Comparison of ENCODE assay signal across 8 mouse cellular contexts in the genomic region with DNA sequence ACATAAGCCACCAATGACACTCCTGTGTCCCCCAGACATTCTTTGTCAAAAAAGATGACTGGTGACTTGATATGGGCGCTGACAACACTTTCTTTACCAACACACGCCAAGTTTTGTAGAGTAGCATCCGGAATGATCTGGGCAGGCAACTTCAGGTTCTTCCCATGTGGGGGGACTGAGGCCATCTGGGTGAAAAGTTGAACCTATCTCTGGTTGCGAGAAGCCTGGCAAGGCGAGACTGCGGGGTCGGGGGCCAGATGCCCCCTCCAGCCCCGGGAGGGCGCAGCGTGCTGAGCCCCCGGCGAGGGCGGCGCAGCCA. TPM values are rescaled to one million over a fixed set of nuclear protein-coding genes. Genes with fewer than 3 reads are reported as not detected.
A peak's percentile ranks its signal among the peaks of the same experiment; 100 is the strongest.
DNase-seq lines count a peak whose midpoint lies in the region; ATAC-seq lines count a peak whose summit lies in the region.

No protein-coding gene starts in this region.

- H3K4me3 ChIP-seq in embryonic facial prominence, embryonic 10.5 days = peak overlapping the region; percentile 82
- H3K4me3 ChIP-seq in hindbrain, embryonic 14.5 days (replicated peaks; ENCODE audit: low read length) = peak overlapping the region; percentile 91
- peak overlapping the region; percentile 95 for H3K4me3 ChIP-seq in midbrain, embryonic 15.5 days

- no peak for ATAC-seq in hindbrain, embryonic 14.5 days (ENCODE audit: low FRiP score)
- no peak for ATAC-seq in midbrain, embryonic 15.5 days (replicated peaks)
- ATAC-seq in megakaryocyte progenitor cell, adult 5-6 weeks (replicated peaks; ENCODE audit: poor library complexity) = no peak

- no peaks in the 10 kb centered on the region for H3K9me3 ChIP-seq in embryonic facial prominence, embryonic 10.5 days
- no peaks in the 10 kb centered on the region for H3K9me3 ChIP-seq in hindbrain, embryonic 14.5 days (ENCODE audit: control insufficient read depth, low read length)
- H3K9me3 ChIP-seq in midbrain, embryonic 15.5 days = no peaks in the 10 kb centered on the region

- H3K36me3 ChIP-seq in embryonic facial prominence, embryonic 10.5 days (replicated peaks) = no peaks in the 10 kb centered on the region
- no peaks in the 10 kb centered on the region for H3K36me3 ChIP-seq in hindbrain, embryonic 14.5 days (replicated peaks; ENCODE audit: control insufficient read depth, insufficient read depth)
- no peaks in the 10 kb centered on the region for H3K36me3 ChIP-seq in midbrain, embryonic 15.5 days (replicated peaks)

- WGBS in embryonic facial prominence, embryonic 10.5 days = 1% methylated on average over 14 of the region's 14 CpGs
- 0% methylated on average over 14 of the region's 14 CpGs for WGBS in hindbrain, embryonic 14.5 days
- under 1% methylated on average over 13 of the region's 14 CpGs for WGBS in midbrain, embryonic 15.5 days

- peak overlapping the region; percentile 97 for H3K4me2 ChIP-seq in hindbrain, embryonic 14.5 days (replicated peaks)
- peak overlapping the region; percentile 97 for H3K4me2 ChIP-seq in midbrain, embryonic 15.5 days

- DNase-seq in kidney, adult 11 months = peak; percentile 17
- no peak for DNase-seq in kidney, postnatal 14 days
- no peak for DNase-seq in embryonic facial prominence, embryonic 10.5 days (ENCODE audit: low spot score)
- no peak for DNase-seq in hindbrain, embryonic 14.5 days (ENCODE audit: low spot score)
- DNase-seq in gastrocnemius, postnatal 10 days = no peak
- DNase-seq in cerebellum, adult 11-12 months = no peak

- H3K27me3 ChIP-seq in embryonic facial prominence, embryonic 10.5 days (replicated peaks; ENCODE audit: low read depth, poor library complexity, severe bottlenecking) = peaks cover 32% of the 10 kb centered on the region
- peaks cover 25% of the 10 kb centered on the region for H3K27me3 ChIP-seq in hindbrain, embryonic 14.5 days (ENCODE audit: control insufficient read depth, insufficient read depth, low read length)
- peaks cover 13% of the 10 kb centered on the region; the same call in 1 of the 2 replicates for H3K27me3 ChIP-seq in midbrain, embryonic 15.5 days (replicated peaks)

- H3K4me1 ChIP-seq in embryonic facial prominence, embryonic 10.5 days = peaks cover 18% of the 10 kb centered on the region
- H3K4me1 ChIP-seq in hindbrain, embryonic 14.5 days (replicated peaks; ENCODE audit: control insufficient read depth, insufficient read depth, low read length) = 0 out of 2 replicates have a peak, but pooled peaks cover 9% of the 10 kb centered on the region
- peaks cover 20% of the 10 kb centered on the region for H3K4me1 ChIP-seq in midbrain, embryonic 15.5 days

- H3K9ac ChIP-seq in hindbrain, embryonic 14.5 days = peak overlapping the region; percentile 71
- peak overlapping the region; percentile 47 for H3K9ac ChIP-seq in midbrain, embryonic 15.5 days

- peak overlapping the region; percentile 86 for H3K27ac ChIP-seq in embryonic facial prominence, embryonic 10.5 days (replicated peaks)
- no peak overlapping the region for H3K27ac ChIP-seq in hindbrain, embryonic 14.5 days
- H3K27ac ChIP-seq in midbrain, embryonic 15.5 days = no peak overlapping the region

RNA-seq across cellular contexts. Expression of a gene that starts 0.3 kb away (rescaled TPM):
- 1.7 TPM in 2 replicates for polyA plus RNA-seq in embryonic facial prominence, embryonic 10.5 days (2016; fragmentation: Nextera tagmentation; extraction: Ambion mirVana)
- 12.1 and 15.0 TPM in 2 replicates for polyA plus RNA-seq in hindbrain, embryonic 14.5 days (2014; fragmentation: Nextera tagmentation; extraction: Ambion mirVana)
- 6.7 and 7.7 TPM in 2 replicates for polyA plus RNA-seq in midbrain, embryonic 15.5 days (2015; fragmentation: Nextera tagmentation; extraction: Ambion mirVana)
- 10 to 100 TPM; 11.3 to 11.7 TPM for total RNA-seq in gastrocnemius, postnatal 10 days (2021)
- not detected in 2 replicates for total RNA-seq in megakaryocyte progenitor cell, adult 5-6 weeks (2015)
- total RNA-seq in megakaryocyte progenitor cell, adult 5-6 weeks (2017) = not detected in 2 replicates
